Mouse (Mus musculus): ENCODE data around the gene Tle6. TPM values are rescaled to one million over a fixed set of nuclear protein-coding genes. Genes with fewer than 3 reads are reported as not detected.

Gene Tle6
- polyA plus RNA-seq, 1 experiment from 2014 or later: 7.6 TPM

GRCm38 (mm10) chr10:81615486-81615885, 14.6 kb upstream of the Tle6 start:
- Histone ChIP-seq H3K9me3 (ENCODE audit: control insufficient read depth, low read length) (no peaks in the 10 kb centered on the region), H3K27me3 (ENCODE audit: control insufficient read depth, insufficient read depth, low read length) (no peaks in the 10 kb centered on the region), H3K9ac (ENCODE audit: low read length) (no peak overlapping the region), H3K36me3 (ENCODE audit: control insufficient read depth, insufficient read depth, low read length) (no peaks in the 10 kb centered on the region), H3K4me3 (ENCODE audit: low read depth, low read length) (no peak overlapping the region), H3K27ac (replicated peaks) (no peak overlapping the region), H3K4me2 (replicated peaks; ENCODE audit: low read depth) (no peak overlapping the region), H3K4me1 (replicated peaks; ENCODE audit: control insufficient read depth, insufficient read depth) (no peaks in the 10 kb centered on the region)
- ATAC-seq (ENCODE audit: low FRiP score, low TSS enrichment) (no peak), DNase-seq (ENCODE audit: low spot score) (no peak)
- WGBS: 53% methylated on average over 6 of the region's 6 CpGs
- TF ChIP-seq EP300 (optimal IDR thresholded peaks at IDR 0.05) (no peak), CTCF (IDR thresholded peaks at IDR 0.05; ENCODE audit: low read depth) (no peak)

GRCm38 (mm10) chr10:81612779-81613178, 11.9 kb upstream of the Tle6 start:
- Histone ChIP-seq H3K4me1 (replicated peaks; ENCODE audit: control insufficient read depth, insufficient read depth) (no peaks in the 10 kb centered on the region), H3K27me3 (ENCODE audit: control insufficient read depth, insufficient read depth, low read length) (no peaks in the 10 kb centered on the region)
- 57% methylated on average over 3 of the region's 3 CpGs for WGBS

GRCm38 (mm10) chr10:81608308-81608707, 7.4 kb upstream of the Tle6 start:
- H3K9me3 ChIP-seq (ENCODE audit: control insufficient read depth, low read length): no peaks in the 10 kb centered on the region
- no peak for ATAC-seq (ENCODE audit: low FRiP score, low TSS enrichment)

More at GRCm38 (mm10) chr10:81612779-81613178, 11.9 kb upstream of the Tle6 start:
- no peak for TF ChIP-seq EP300 (optimal IDR thresholded peaks at IDR 0.05)
- no peak for TF ChIP-seq CTCF (IDR thresholded peaks at IDR 0.05; ENCODE audit: low read depth)
- Histone ChIP-seq H3K9ac (ENCODE audit: low read length) (no peak overlapping the region), H3K27ac (replicated peaks) (no peak overlapping the region), H3K4me3 (ENCODE audit: low read depth, low read length) (no peak overlapping the region), H3K36me3 (ENCODE audit: control insufficient read depth, insufficient read depth, low read length) (no peaks in the 10 kb centered on the region), H3K4me2 (replicated peaks; ENCODE audit: low read depth) (no peak overlapping the region), H3K9me3 (ENCODE audit: control insufficient read depth, low read length) (no peaks in the 10 kb centered on the region)
- DNase-seq (ENCODE audit: low spot score) (no peak), ATAC-seq (ENCODE audit: low FRiP score, low TSS enrichment) (no peak; the same call in 1 of the 2 replicates)

GRCm38 (mm10) chr10:81605974-81606751, 5.3 kb upstream of the Tle6 start, which contains the start of gene BC025920:
Gene BC025920 (plus strand): TSS chr10:81606270.
- peak within 1 kb of the TSS; percentile 61 for H3K9ac ChIP-seq (ENCODE audit: low read length)
- DNase-seq (ENCODE audit: low spot score): peak; percentile 96
- peak; percentile 93 for ATAC-seq (ENCODE audit: low FRiP score, low TSS enrichment)
- H3K27me3 ChIP-seq (ENCODE audit: control insufficient read depth, insufficient read depth, low read length): no peaks in the 10 kb centered on the region
- no peaks in the 10 kb centered on the region for H3K36me3 ChIP-seq (ENCODE audit: control insufficient read depth, insufficient read depth, low read length)
- TF ChIP-seq EP300 (optimal IDR thresholded peaks at IDR 0.05): no peak
- no peak for TF ChIP-seq CTCF (IDR thresholded peaks at IDR 0.05; ENCODE audit: low read depth)
- H3K4me3 ChIP-seq (ENCODE audit: low read depth, low read length): peak within 1 kb of the TSS; percentile 50
- peak within 1 kb of the TSS; percentile 91 for H3K27ac ChIP-seq (replicated peaks)
- peak within 1 kb of the TSS; percentile 73 for H3K4me2 ChIP-seq (replicated peaks; ENCODE audit: low read depth)
- H3K4me1 ChIP-seq (replicated peaks; ENCODE audit: control insufficient read depth, insufficient read depth): peaks cover 9% of the 10 kb centered on the region; the same call in 1 of the 2 replicates
- WGBS: under 1% methylated on average over 39 of the region's 39 CpGs
- no peaks in the 10 kb centered on the region for H3K9me3 ChIP-seq (ENCODE audit: control insufficient read depth, low read length)

More at GRCm38 (mm10) chr10:81608308-81608707, 7.4 kb upstream of the Tle6 start:
- peaks cover 5% of the 10 kb centered on the region; the same call in 1 of the 2 replicates for H3K4me1 ChIP-seq (replicated peaks; ENCODE audit: control insufficient read depth, insufficient read depth)
- no peak overlapping the region for H3K4me3 ChIP-seq (ENCODE audit: low read depth, low read length)
- H3K9ac ChIP-seq (ENCODE audit: low read length): no peak overlapping the region
- H3K36me3 ChIP-seq (ENCODE audit: control insufficient read depth, insufficient read depth, low read length): no peaks in the 10 kb centered on the region
- DNase-seq (ENCODE audit: low spot score): no peak
- TF ChIP-seq EP300 (optimal IDR thresholded peaks at IDR 0.05): no peak
- peak; percentile 45 for TF ChIP-seq CTCF (IDR thresholded peaks at IDR 0.05; ENCODE audit: low read depth)
- H3K4me2 ChIP-seq (replicated peaks; ENCODE audit: low read depth): no peak overlapping the region
- no peaks in the 10 kb centered on the region for H3K27me3 ChIP-seq (ENCODE audit: control insufficient read depth, insufficient read depth, low read length)
- 93% methylated on average over 1 of the region's 1 CpGs for whole genome bisulfite sequencing
- no peak overlapping the region for H3K27ac ChIP-seq (replicated peaks)

- WGBS: 2% methylated on average over 14 of the region's 14 CpGs
- H3K9ac ChIP-seq (ENCODE audit: low read length): peak overlapping the region; percentile 47
- DNase-seq (ENCODE audit: low spot score) (no peak), ATAC-seq (ENCODE audit: low FRiP score, low TSS enrichment) (peak; percentile 1; the same call in 1 of the 2 replicates)
- no peaks in the 10 kb centered on the region for H3K27me3 ChIP-seq (ENCODE audit: control insufficient read depth, insufficient read depth, low read length)
- H3K4me3 ChIP-seq (ENCODE audit: low read depth, low read length): peak overlapping the region; percentile 28
- H3K27ac ChIP-seq (replicated peaks): peak overlapping the region; percentile 86
- H3K4me1 ChIP-seq (replicated peaks; ENCODE audit: control insufficient read depth, insufficient read depth): peaks cover 10% of the 10 kb centered on the region
- TF ChIP-seq EP300 (optimal IDR thresholded peaks at IDR 0.05): no peak
- TF ChIP-seq CTCF (IDR thresholded peaks at IDR 0.05; ENCODE audit: low read depth): no peak
- H3K4me2 ChIP-seq (replicated peaks; ENCODE audit: low read depth): peak overlapping the region; percentile 59
- no peaks in the 10 kb centered on the region for H3K36me3 ChIP-seq (ENCODE audit: control insufficient read depth, insufficient read depth, low read length)
- no peaks in the 10 kb centered on the region for H3K9me3 ChIP-seq (ENCODE audit: control insufficient read depth, low read length)
Observed at GRCm38 (mm10) chr10:81605666-81605973, 4.7 kb upstream of the Tle6 start.

Data from stomach, postnatal 0 days (tissue).